Mouse (Mus musculus) right cerebral cortex, postnatal 10 days (tissue): ENCODE data around the gene Gdpd3.
A peak's percentile ranks its signal among the peaks of the same experiment; 100 is the strongest.

Experiments used
- DNase-seq, 2 experiments: peaks; one replicate each; pipeline ENCODE4 v3.0.0; 2021; ENCODE audit warnings: low spot score in 2 of 2

Gene Gdpd3

GRCm38 (mm10) chr7:126806956-126807355, 40.8 kb downstream of the Gdpd3 start:
- DNase-seq = no peak

- no peak for DNase-seq
These were observed 41.3 kb downstream of the Gdpd3 start for GRCm38 (mm10) chr7:126807405-126807804.

GRCm38 (mm10) chr7:126808703-126809455, 42.7 kb downstream of the Gdpd3 start:
- DNase-seq = peak; percentile 92 to 94

- no peak for DNase-seq
These were observed 43.7 kb downstream of the Gdpd3 start for GRCm38 (mm10) chr7:126809723-126810369.

- no peak for DNase-seq
These were observed 49.6 kb downstream of the Gdpd3 start for GRCm38 (mm10) chr7:126815726-126816222.

- DNase-seq = no peak
These were observed 50.4 kb downstream of the Gdpd3 start for GRCm38 (mm10) chr7:126816494-126816893.

- DNase-seq = no peak
These were observed 51.5 kb downstream of the Gdpd3 start for GRCm38 (mm10) chr7:126817595-126817994.

GRCm38 (mm10) chr7:126818818-126819217, 52.7 kb downstream of the Gdpd3 start:
- no peak for DNase-seq

- DNase-seq = peak; percentile 69 to 86
These were observed 55.8 kb downstream of the Gdpd3 start for GRCm38 (mm10) chr7:126821835-126822511.

- DNase-seq = peak in 1 of 2 experiments; percentile 43
These were observed 56.6 kb downstream of the Gdpd3 start for GRCm38 (mm10) chr7:126822741-126823140.

GRCm38 (mm10) chr7:126823202-126823711, 57.1 kb downstream of the Gdpd3 start:
- DNase-seq = peak; percentile 67 to 69

GRCm38 (mm10) chr7:126823940-126824339, 57.8 kb downstream of the Gdpd3 start:
- DNase-seq = no peak
